Mouse (Mus musculus): ENCODE data around the gene Celf5. TPM values are rescaled to one million over a fixed set of nuclear protein-coding genes. Genes with fewer than 3 reads are reported as not detected.

The Celf5 gene
- total and polyA plus RNA-seq, 2 experiments from 2014 or later = 71.3 to 166 TPM

- WGBS = 5% methylated on average over 15 of the region's 18 CpGs
- H3K4me3 ChIP-seq (ENCODE audit: low read depth, low read length) = peak overlapping the region; percentile 48
- peak overlapping the region; percentile 84 for H3K4me2 ChIP-seq (ENCODE audit: low read depth)
- DNase-seq (peak; percentile 40), ATAC-seq (peak; percentile 75)
- peaks cover 12% of the 10 kb centered on the region for H3K4me1 ChIP-seq (ENCODE audit: insufficient read depth)
- peaks cover 13% of the 10 kb centered on the region for H3K36me3 ChIP-seq (ENCODE audit: insufficient read depth)
- no peaks in the 10 kb centered on the region for H3K9me3 ChIP-seq (ENCODE audit: low read length)
- TF ChIP-seq CTCF (IDR thresholded peaks at IDR 0.05; ENCODE audit: low read depth) = no peak
- H3K27ac ChIP-seq (ENCODE audit: low read depth, low read length) = peak overlapping the region; percentile 93
- H3K27me3 ChIP-seq (ENCODE audit: insufficient read depth, low read length) = no peaks in the 10 kb centered on the region
- peak overlapping the region; percentile 69 for H3K9ac ChIP-seq
Observed at GRCm38 (mm10) chr10:81472403-81473002, 10.0 kb downstream of the Celf5 start.

DNA sequence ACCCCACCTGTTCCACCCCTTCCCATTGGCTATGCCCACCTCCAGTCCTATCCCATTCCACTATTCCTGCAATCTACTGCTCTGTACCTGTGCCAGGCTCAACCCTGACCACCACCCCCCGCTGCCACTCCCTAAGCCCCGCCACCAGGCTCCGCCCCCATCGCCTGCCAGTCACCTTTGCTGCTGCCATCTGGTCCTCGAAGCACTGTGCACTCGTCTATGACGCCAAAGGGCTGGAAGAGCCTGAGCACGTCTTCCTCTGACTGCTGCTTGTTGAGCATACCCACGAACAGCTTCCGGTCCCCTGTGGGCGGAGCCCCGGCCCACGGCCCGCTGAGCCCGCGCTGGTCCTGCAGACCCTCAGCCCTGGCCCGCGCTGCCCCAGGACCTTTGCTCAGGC is 12.1 kb downstream of the Celf5 start:
- Histone ChIP-seq H3K27me3 (ENCODE audit: insufficient read depth, low read length) (no peaks in the 10 kb centered on the region), H3K4me2 (ENCODE audit: low read depth) (no peak overlapping the region), H3K4me3 (ENCODE audit: low read depth, low read length) (no peak overlapping the region), H3K9me3 (ENCODE audit: low read length) (no peaks in the 10 kb centered on the region), H3K4me1 (ENCODE audit: insufficient read depth) (peaks cover 12% of the 10 kb centered on the region), H3K27ac (ENCODE audit: low read depth, low read length) (no peak overlapping the region; the same call in 1 of the 2 replicates), H3K36me3 (ENCODE audit: insufficient read depth) (peaks cover 33% of the 10 kb centered on the region), H3K9ac (no peak overlapping the region)
- DNase-seq = no peak
- no peak for ATAC-seq
- WGBS = 62% methylated on average over 18 of the region's 18 CpGs
- no peak for TF ChIP-seq CTCF (IDR thresholded peaks at IDR 0.05; ENCODE audit: low read depth)

GRCm38 (mm10) chr10:81469253-81469652 is 13.3 kb downstream of the Celf5 start:
- H3K4me2 ChIP-seq (ENCODE audit: low read depth) = no peak overlapping the region
- no peak for TF ChIP-seq CTCF (IDR thresholded peaks at IDR 0.05; ENCODE audit: low read depth)
- DNase-seq (no peak), ATAC-seq (no peak)
- H3K27ac ChIP-seq (ENCODE audit: low read depth, low read length) = no peak overlapping the region
- WGBS = 77% methylated on average over 5 of the region's 5 CpGs
- peaks cover 12% of the 10 kb centered on the region for H3K4me1 ChIP-seq (ENCODE audit: insufficient read depth)
- no peaks in the 10 kb centered on the region for H3K9me3 ChIP-seq (ENCODE audit: low read length)
- peaks cover 36% of the 10 kb centered on the region for H3K36me3 ChIP-seq (ENCODE audit: insufficient read depth)
- no peak overlapping the region for H3K4me3 ChIP-seq (ENCODE audit: low read depth, low read length)
- H3K9ac ChIP-seq = no peak overlapping the region
- no peaks in the 10 kb centered on the region for H3K27me3 ChIP-seq (ENCODE audit: insufficient read depth, low read length)

- ATAC-seq (no peak), DNase-seq (no peak)
- Histone ChIP-seq H3K4me2 (ENCODE audit: low read depth) (no peak overlapping the region), H3K27me3 (ENCODE audit: insufficient read depth, low read length) (no peaks in the 10 kb centered on the region), H3K4me1 (ENCODE audit: insufficient read depth) (peaks cover 5% of the 10 kb centered on the region; the same call in 1 of the 2 replicates), H3K36me3 (ENCODE audit: insufficient read depth) (peaks cover 49% of the 10 kb centered on the region), H3K27ac (ENCODE audit: low read depth, low read length) (no peak overlapping the region), H3K9ac (no peak overlapping the region), H3K9me3 (ENCODE audit: low read length) (no peaks in the 10 kb centered on the region), H3K4me3 (ENCODE audit: low read depth, low read length) (no peak overlapping the region)
- no peak for TF ChIP-seq CTCF (IDR thresholded peaks at IDR 0.05; ENCODE audit: low read depth)
- 86% methylated on average over 16 of the region's 16 CpGs for WGBS
Observed at GRCm38 (mm10) chr10:81467670-81468235, 14.8 kb downstream of the Celf5 start.

GRCm38 (mm10) chr10:81466881-81467280 is 15.6 kb downstream of the Celf5 start:
- peaks cover 5% of the 10 kb centered on the region; the same call in 1 of the 2 replicates for H3K4me1 ChIP-seq (ENCODE audit: insufficient read depth)
- 71% methylated on average over 14 of the region's 14 CpGs for WGBS
- TF ChIP-seq CTCF (IDR thresholded peaks at IDR 0.05; ENCODE audit: low read depth) = no peak
- no peak overlapping the region for H3K4me2 ChIP-seq (ENCODE audit: low read depth)
- H3K4me3 ChIP-seq (ENCODE audit: low read depth, low read length) = no peak overlapping the region
- ATAC-seq (no peak), DNase-seq (no peak)
- peaks cover 2% of the 10 kb centered on the region; the same call in 1 of the 2 replicates for H3K27me3 ChIP-seq (ENCODE audit: insufficient read depth, low read length)
- no peak overlapping the region for H3K27ac ChIP-seq (ENCODE audit: low read depth, low read length)
- H3K9ac ChIP-seq = no peak overlapping the region
- peaks cover 53% of the 10 kb centered on the region for H3K36me3 ChIP-seq (ENCODE audit: insufficient read depth)
- no peaks in the 10 kb centered on the region for H3K9me3 ChIP-seq (ENCODE audit: low read length)

- 92% methylated on average over 2 of the region's 2 CpGs for WGBS
- H3K9me3 ChIP-seq (ENCODE audit: low read length) = no peaks in the 10 kb centered on the region
- peaks cover 58% of the 10 kb centered on the region for H3K36me3 ChIP-seq (ENCODE audit: insufficient read depth)
- peaks cover 6% of the 10 kb centered on the region; the same call in 1 of the 2 replicates for H3K27me3 ChIP-seq (ENCODE audit: insufficient read depth, low read length)
- TF ChIP-seq CTCF (IDR thresholded peaks at IDR 0.05; ENCODE audit: low read depth) = no peak
- no peak overlapping the region for H3K9ac ChIP-seq
- ATAC-seq = no peak
- no peak for DNase-seq
- H3K4me1 ChIP-seq (ENCODE audit: insufficient read depth) = peaks cover 5% of the 10 kb centered on the region; the same call in 1 of the 2 replicates
- no peak overlapping the region for H3K4me3 ChIP-seq (ENCODE audit: low read depth, low read length)
- H3K27ac ChIP-seq (ENCODE audit: low read depth, low read length) = no peak overlapping the region
- H3K4me2 ChIP-seq (ENCODE audit: low read depth) = no peak overlapping the region
Observed at GRCm38 (mm10) chr10:81466066-81466465, 16.4 kb downstream of the Celf5 start.

DNA sequence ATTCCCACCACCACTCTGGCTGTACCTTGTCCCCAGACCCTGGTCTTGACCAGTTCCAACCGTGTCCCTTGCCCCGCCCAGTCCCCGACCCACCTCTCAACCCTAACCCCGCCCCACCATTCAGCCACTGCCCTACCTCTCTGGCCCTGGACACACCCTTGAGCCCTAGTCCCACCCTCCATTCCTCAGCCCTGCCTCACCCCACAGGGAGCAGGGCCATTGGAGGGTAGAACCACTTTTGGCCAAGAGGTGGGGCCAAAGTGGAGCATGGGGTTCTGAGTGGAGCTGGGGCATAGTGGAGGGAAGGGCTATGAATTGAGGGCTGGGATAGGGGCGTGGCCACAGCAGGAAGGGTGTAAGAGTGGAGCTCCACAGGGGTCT is 17.3 kb downstream of the Celf5 start:
- WGBS = 6% methylated on average over 5 of the region's 5 CpGs
- H3K27me3 ChIP-seq (ENCODE audit: insufficient read depth, low read length) = peaks cover 9% of the 10 kb centered on the region; the same call in 1 of the 2 replicates
- H3K9me3 ChIP-seq (ENCODE audit: low read length) = no peaks in the 10 kb centered on the region
- no peak for ATAC-seq
- peak; percentile 10; the same call in 1 of the 2 replicates for TF ChIP-seq CTCF (IDR thresholded peaks at IDR 0.05; ENCODE audit: low read depth)
- no peaks in the 10 kb centered on the region for H3K4me1 ChIP-seq (ENCODE audit: insufficient read depth)
- no peak overlapping the region for H3K9ac ChIP-seq
- H3K27ac ChIP-seq (ENCODE audit: low read depth, low read length) = no peak overlapping the region
- peaks cover 58% of the 10 kb centered on the region for H3K36me3 ChIP-seq (ENCODE audit: insufficient read depth)
- no peak overlapping the region for H3K4me2 ChIP-seq (ENCODE audit: low read depth)
- H3K4me3 ChIP-seq (ENCODE audit: low read depth, low read length) = no peak overlapping the region
- DNase-seq = no peak

Measured in forebrain, postnatal 0 days (tissue).